Mouse (Mus musculus): ENCODE data around the gene Lhpp. TPM values are rescaled to one million over a fixed set of nuclear protein-coding genes. Genes with fewer than 3 reads are reported as not detected.
A peak's percentile ranks its signal among the peaks of the same experiment; 100 is the strongest.

The Lhpp gene
- polyA plus RNA-seq, 1 experiment from 2014 or later, result 15.9 TPM

- peak within 1 kb of the TSS; percentile 98 for H3K27ac ChIP-seq (ENCODE audit: low read length)
- peak; percentile 97 for ATAC-seq (ENCODE audit: low read depth)
- peak within 1 kb of the TSS; percentile 71 for H3K4me3 ChIP-seq (ENCODE audit: low read length)
- no peaks in the 10 kb centered on the region for H3K36me3 ChIP-seq (ENCODE audit: control insufficient read depth, insufficient read depth, low read length)
- H3K4me1 ChIP-seq (replicated peaks; ENCODE audit: control insufficient read depth, insufficient read depth, low read length), result peaks cover 29% of the 10 kb centered on the region
- no peaks in the 10 kb centered on the region for H3K9me3 ChIP-seq (ENCODE audit: control insufficient read depth, low read length)
- H3K9ac ChIP-seq (ENCODE audit: low read length), result peak within 1 kb of the TSS; percentile 83
- WGBS, result 2% methylated on average over 48 of the region's 49 CpGs
- no peaks in the 10 kb centered on the region for H3K27me3 ChIP-seq (ENCODE audit: control insufficient read depth, insufficient read depth, low read depth, low read length)
- H3K4me2 ChIP-seq (ENCODE audit: low read depth, low read length), result peak within 1 kb of the TSS; percentile 70
These were observed 34.3 kb upstream of the Lhpp start, which contains the start of gene Oat for GRCm38 (mm10) chr7:132576116-132576650. Oat (minus strand) TSS chr7:132576398.

GRCm38 (mm10) chr7:132576891-132577290, 33.5 kb upstream of the Lhpp start:
- Histone ChIP-seq H3K4me2 (ENCODE audit: low read depth, low read length) (peak overlapping the region; percentile 56), H3K4me1 (replicated peaks; ENCODE audit: control insufficient read depth, insufficient read depth, low read length) (peaks cover 22% of the 10 kb centered on the region), H3K9me3 (ENCODE audit: control insufficient read depth, low read length) (no peaks in the 10 kb centered on the region), H3K9ac (ENCODE audit: low read length) (peak overlapping the region; percentile 49), H3K4me3 (ENCODE audit: low read length) (peak overlapping the region; percentile 71; the same call in 1 of the 2 replicates), H3K27me3 (ENCODE audit: control insufficient read depth, insufficient read depth, low read depth, low read length) (no peaks in the 10 kb centered on the region), H3K36me3 (ENCODE audit: control insufficient read depth, insufficient read depth, low read length) (no peaks in the 10 kb centered on the region), H3K27ac (ENCODE audit: low read length) (peak overlapping the region; percentile 98; the same call in 1 of the 2 replicates)
- no peak for ATAC-seq (ENCODE audit: low read depth)
- WGBS, result 42% methylated on average over 4 of the region's 4 CpGs

GRCm38 (mm10) chr7:132580511-132580910, 29.9 kb upstream of the Lhpp start:
- H3K9ac ChIP-seq (ENCODE audit: low read length), result no peak overlapping the region
- 45% methylated on average over 6 of the region's 6 CpGs for WGBS
- H3K36me3 ChIP-seq (ENCODE audit: control insufficient read depth, insufficient read depth, low read length), result no peaks in the 10 kb centered on the region
- no peak overlapping the region for H3K27ac ChIP-seq (ENCODE audit: low read length)
- H3K27me3 ChIP-seq (ENCODE audit: control insufficient read depth, insufficient read depth, low read depth, low read length), result no peaks in the 10 kb centered on the region
- no peak for ATAC-seq (ENCODE audit: low read depth)
- no peak overlapping the region for H3K4me2 ChIP-seq (ENCODE audit: low read depth, low read length)
- H3K9me3 ChIP-seq (ENCODE audit: control insufficient read depth, low read length), result no peaks in the 10 kb centered on the region
- H3K4me3 ChIP-seq (ENCODE audit: low read length), result no peak overlapping the region
- peaks cover 4% of the 10 kb centered on the region; the same call in 1 of the 2 replicates for H3K4me1 ChIP-seq (replicated peaks; ENCODE audit: control insufficient read depth, insufficient read depth, low read length)

GRCm38 (mm10) chr7:132581441-132581840, 29.0 kb upstream of the Lhpp start:
- Histone ChIP-seq H3K4me1 (replicated peaks; ENCODE audit: control insufficient read depth, insufficient read depth, low read length) (peaks cover 4% of the 10 kb centered on the region; the same call in 1 of the 2 replicates), H3K4me2 (ENCODE audit: low read depth, low read length) (no peak overlapping the region)

GRCm38 (mm10) chr7:132585695-132586491, 24.5 kb upstream of the Lhpp start:
- no peaks in the 10 kb centered on the region for H3K27me3 ChIP-seq (ENCODE audit: control insufficient read depth, insufficient read depth, low read depth, low read length)
- no peaks in the 10 kb centered on the region for H3K36me3 ChIP-seq (ENCODE audit: control insufficient read depth, insufficient read depth, low read length)
- no peak for ATAC-seq (ENCODE audit: low read depth)
- H3K9ac ChIP-seq (ENCODE audit: low read length), result no peak overlapping the region
- no peak overlapping the region for H3K27ac ChIP-seq (ENCODE audit: low read length)
- no peaks in the 10 kb centered on the region for H3K4me1 ChIP-seq (replicated peaks; ENCODE audit: control insufficient read depth, insufficient read depth, low read length)
- WGBS, result 42% methylated on average over 3 of the region's 3 CpGs
- H3K9me3 ChIP-seq (ENCODE audit: control insufficient read depth, low read length), result no peaks in the 10 kb centered on the region
- no peak overlapping the region for H3K4me3 ChIP-seq (ENCODE audit: low read length)
- H3K4me2 ChIP-seq (ENCODE audit: low read depth, low read length), result no peak overlapping the region

More at GRCm38 (mm10) chr7:132581441-132581840, 29.0 kb upstream of the Lhpp start:
- 80% methylated on average over 2 of the region's 2 CpGs for WGBS
- no peak overlapping the region for H3K9ac ChIP-seq (ENCODE audit: low read length)
- no peaks in the 10 kb centered on the region for H3K9me3 ChIP-seq (ENCODE audit: control insufficient read depth, low read length)
- no peak overlapping the region for H3K4me3 ChIP-seq (ENCODE audit: low read length)
- ATAC-seq (ENCODE audit: low read depth), result no peak
- no peaks in the 10 kb centered on the region for H3K27me3 ChIP-seq (ENCODE audit: control insufficient read depth, insufficient read depth, low read depth, low read length)
- H3K36me3 ChIP-seq (ENCODE audit: control insufficient read depth, insufficient read depth, low read length), result no peaks in the 10 kb centered on the region
- H3K27ac ChIP-seq (ENCODE audit: low read length), result no peak overlapping the region

GRCm38 (mm10) chr7:132587167-132587566, 23.3 kb upstream of the Lhpp start:
- no peaks in the 10 kb centered on the region for H3K4me1 ChIP-seq (replicated peaks; ENCODE audit: control insufficient read depth, insufficient read depth, low read length)
- WGBS, result 38% methylated on average over 5 of the region's 5 CpGs
- no peak for ATAC-seq (ENCODE audit: low read depth)
- H3K9ac ChIP-seq (ENCODE audit: low read length), result no peak overlapping the region
- H3K9me3 ChIP-seq (ENCODE audit: control insufficient read depth, low read length), result no peaks in the 10 kb centered on the region
- no peaks in the 10 kb centered on the region for H3K36me3 ChIP-seq (ENCODE audit: control insufficient read depth, insufficient read depth, low read length)
- no peak overlapping the region for H3K27ac ChIP-seq (ENCODE audit: low read length)
- no peak overlapping the region for H3K4me2 ChIP-seq (ENCODE audit: low read depth, low read length)
- H3K27me3 ChIP-seq (ENCODE audit: control insufficient read depth, insufficient read depth, low read depth, low read length), result no peaks in the 10 kb centered on the region
- no peak overlapping the region for H3K4me3 ChIP-seq (ENCODE audit: low read length)

GRCm38 (mm10) chr7:132589610-132590009, 20.8 kb upstream of the Lhpp start:
- no peak overlapping the region for H3K4me3 ChIP-seq (ENCODE audit: low read length)
- peaks cover 2% of the 10 kb centered on the region; the same call in 1 of the 2 replicates for H3K27me3 ChIP-seq (ENCODE audit: control insufficient read depth, insufficient read depth, low read depth, low read length)
- H3K9ac ChIP-seq (ENCODE audit: low read length), result no peak overlapping the region
- no peak overlapping the region for H3K27ac ChIP-seq (ENCODE audit: low read length)
- no peak for ATAC-seq (ENCODE audit: low read depth)
- H3K36me3 ChIP-seq (ENCODE audit: control insufficient read depth, insufficient read depth, low read length), result no peaks in the 10 kb centered on the region
- H3K4me2 ChIP-seq (ENCODE audit: low read depth, low read length), result no peak overlapping the region
- 40% methylated on average over 5 of the region's 5 CpGs for WGBS
- H3K9me3 ChIP-seq (ENCODE audit: control insufficient read depth, low read length), result no peaks in the 10 kb centered on the region
- no peaks in the 10 kb centered on the region for H3K4me1 ChIP-seq (replicated peaks; ENCODE audit: control insufficient read depth, insufficient read depth, low read length)

- Histone ChIP-seq H3K4me3 (ENCODE audit: low read length) (no peak overlapping the region), H3K4me2 (ENCODE audit: low read depth, low read length) (no peak overlapping the region), H3K36me3 (ENCODE audit: control insufficient read depth, insufficient read depth, low read length) (no peaks in the 10 kb centered on the region), H3K27ac (ENCODE audit: low read length) (no peak overlapping the region), H3K27me3 (ENCODE audit: control insufficient read depth, insufficient read depth, low read depth, low read length) (peaks cover 39% of the 10 kb centered on the region), H3K9me3 (ENCODE audit: control insufficient read depth, low read length) (no peaks in the 10 kb centered on the region), H3K9ac (ENCODE audit: low read length) (no peak overlapping the region), H3K4me1 (replicated peaks; ENCODE audit: control insufficient read depth, insufficient read depth, low read length) (peaks cover 9% of the 10 kb centered on the region)
- 59% methylated on average over 2 of the region's 2 CpGs for WGBS
- no peak for ATAC-seq (ENCODE audit: low read depth)
These were observed 16.7 kb upstream of the Lhpp start for GRCm38 (mm10) chr7:132593762-132594161.

- 82% methylated on average over 2 of the region's 2 CpGs for WGBS
- Histone ChIP-seq H3K27ac (ENCODE audit: low read length) (no peak overlapping the region), H3K9me3 (ENCODE audit: control insufficient read depth, low read length) (no peaks in the 10 kb centered on the region), H3K4me1 (replicated peaks; ENCODE audit: control insufficient read depth, insufficient read depth, low read length) (peaks cover 12% of the 10 kb centered on the region), H3K36me3 (ENCODE audit: control insufficient read depth, insufficient read depth, low read length) (no peaks in the 10 kb centered on the region), H3K4me2 (ENCODE audit: low read depth, low read length) (no peak overlapping the region), H3K27me3 (ENCODE audit: control insufficient read depth, insufficient read depth, low read depth, low read length) (peaks cover 45% of the 10 kb centered on the region), H3K4me3 (ENCODE audit: low read length) (no peak overlapping the region), H3K9ac (ENCODE audit: low read length) (no peak overlapping the region)
- ATAC-seq (ENCODE audit: low read depth), result no peak
These were observed 16.1 kb upstream of the Lhpp start for GRCm38 (mm10) chr7:132594325-132594724.
